Mouse (Mus musculus): Measurements from ENCODE around the gene Plscr3. TPM values are rescaled to one million over a fixed set of nuclear protein-coding genes. Genes with fewer than 3 reads are reported as not detected.

The Plscr3 gene
- 104 and 110 TPM in 2 replicates for polyA plus RNA-seq (2012; rRNA removed)

GRCm38 (mm10) chr11:69846198-69846680, at the start of gene Plscr3:
Gene Plscr3, plus strand, starts transcription at chr11:69846376.
- DNase-seq (ENCODE audit: low spot score): peak; percentile 92

GRCm38 (mm10) chr11:69797924-69798323, 48.3 kb upstream of the Plscr3 start:
- no peak for DNase-seq (ENCODE audit: low spot score)

- no peak for DNase-seq (ENCODE audit: low spot score)
These were observed 46.6 kb upstream of the Plscr3 start for GRCm38 (mm10) chr11:69799394-69800137.

- DNase-seq (ENCODE audit: low spot score): no peak
These were observed 46.1 kb upstream of the Plscr3 start for GRCm38 (mm10) chr11:69800138-69800391.

GRCm38 (mm10) chr11:69800392-69801197, 45.6 kb upstream of the Plscr3 start:
- DNase-seq (ENCODE audit: low spot score): no peak

GRCm38 (mm10) chr11:69801379-69801977, 44.7 kb upstream of the Plscr3 start, which contains the start of gene Fgf11:
Gene Fgf11, minus strand, starts transcription at chr11:69801857.
- DNase-seq (ENCODE audit: low spot score): no peak

- DNase-seq (ENCODE audit: low spot score): peak; percentile 75
These were observed 43.5 kb upstream of the Plscr3 start for GRCm38 (mm10) chr11:69802648-69803105.

- DNase-seq (ENCODE audit: low spot score): no peak
These were observed 42.8 kb upstream of the Plscr3 start for GRCm38 (mm10) chr11:69803328-69803727.

GRCm38 (mm10) chr11:69803786-69804651, 42.2 kb upstream of the Plscr3 start:
- DNase-seq (ENCODE audit: low spot score): peak; percentile 66

- no peak for DNase-seq (ENCODE audit: low spot score)
These were observed 41.6 kb upstream of the Plscr3 start for GRCm38 (mm10) chr11:69804652-69804940.

GRCm38 (mm10) chr11:69804972-69805909, 40.9 kb upstream of the Plscr3 start, which contains the start of gene Tmem102:
Gene Tmem102, minus strand, starts transcription at chr11:69805624.
- no peak for DNase-seq (ENCODE audit: low spot score)

- DNase-seq (ENCODE audit: low spot score): no peak
These were observed 39.8 kb upstream of the Plscr3 start for GRCm38 (mm10) chr11:69806378-69806777.

- DNase-seq (ENCODE audit: low spot score): no peak
These were observed 38.5 kb upstream of the Plscr3 start for GRCm38 (mm10) chr11:69807641-69808040.

GRCm38 (mm10) chr11:69810280-69810679, 35.9 kb upstream of the Plscr3 start:
- DNase-seq (ENCODE audit: low spot score): no peak

GRCm38 (mm10) chr11:69815155-69815554, 31.0 kb upstream of the Plscr3 start, which contains the start of gene Gm39566:
Gene Gm39566, minus strand, starts transcription at chr11:69815298.
- DNase-seq (ENCODE audit: low spot score): no peak

GRCm38 (mm10) chr11:69816520-69816919, 29.7 kb upstream of the Plscr3 start:
- no peak for DNase-seq (ENCODE audit: low spot score)

- no peak for DNase-seq (ENCODE audit: low spot score)
These were observed 27.8 kb upstream of the Plscr3 start, which contains the start of gene Spem2 for GRCm38 (mm10) chr11:69818365-69818764. Gene Spem2, minus strand, starts transcription at chr11:69818465.

- DNase-seq (ENCODE audit: low spot score): no peak
These were observed 27.3 kb upstream of the Plscr3 start for GRCm38 (mm10) chr11:69818871-69819270.

- DNase-seq (ENCODE audit: low spot score): no peak
These were observed 24.1 kb upstream of the Plscr3 start, which contains the start of gene Spem1 for GRCm38 (mm10) chr11:69822080-69822479. Gene Spem1, minus strand, starts transcription at chr11:69822180.

GRCm38 (mm10) chr11:69823456-69823855, 22.7 kb upstream of the Plscr3 start:
- DNase-seq (ENCODE audit: low spot score): no peak

All from urinary bladder, adult 2 months (tissue).